Mouse (Mus musculus) 3134 (cell line): ENCODE measurements around the gene Stambp.

Experiments
- DNase-seq: peaks from one replicate; pipeline ENCODE4 v3.0.0-alpha.2; 2011; ENCODE audit warnings: low spot score; ENCODE audit not compliant: insufficient read length; ENCODE audit errors: extremely low read depth

The Stambp gene

DNA sequence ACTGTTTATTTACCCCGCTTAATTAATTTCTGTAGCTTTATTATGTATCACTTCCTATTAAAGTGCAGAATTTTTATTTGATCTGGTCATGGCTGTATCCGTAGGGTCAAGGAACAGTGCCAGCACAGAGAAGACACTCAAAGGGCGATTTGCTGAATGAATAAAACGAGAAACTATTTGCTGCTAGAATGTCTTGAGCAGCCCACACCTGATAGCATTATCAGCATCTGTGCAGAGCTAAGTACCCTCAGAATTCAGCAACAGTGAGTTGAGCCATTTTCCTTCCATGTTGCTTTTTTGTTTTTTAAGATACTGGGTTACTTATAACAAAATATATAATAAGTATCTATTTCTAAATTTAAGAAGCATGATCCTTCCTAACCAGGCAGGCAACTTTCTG lies 67.0 kb downstream of the Stambp start:
- DNase-seq = no peak

DNA sequence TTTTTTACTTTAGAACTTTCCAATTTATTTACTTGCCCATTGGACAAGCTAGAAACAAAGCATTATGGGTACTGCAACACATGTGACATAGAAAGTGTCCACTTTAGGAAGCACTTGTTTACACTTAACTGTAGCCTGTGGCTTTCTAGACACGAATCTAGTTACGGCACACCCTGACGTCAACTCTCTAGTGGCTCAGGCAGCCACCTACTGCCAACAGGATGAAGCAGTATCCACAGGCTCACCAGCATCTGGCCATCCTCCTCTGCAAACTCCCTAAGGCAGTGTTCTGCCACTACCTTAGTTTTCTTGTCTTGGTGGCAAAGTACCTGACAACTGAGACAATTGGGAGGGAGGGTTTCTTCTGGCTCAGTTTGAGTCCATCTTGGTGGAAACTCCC lies 69.2 kb downstream of the Stambp start:
- DNase-seq = no peak

DNA sequence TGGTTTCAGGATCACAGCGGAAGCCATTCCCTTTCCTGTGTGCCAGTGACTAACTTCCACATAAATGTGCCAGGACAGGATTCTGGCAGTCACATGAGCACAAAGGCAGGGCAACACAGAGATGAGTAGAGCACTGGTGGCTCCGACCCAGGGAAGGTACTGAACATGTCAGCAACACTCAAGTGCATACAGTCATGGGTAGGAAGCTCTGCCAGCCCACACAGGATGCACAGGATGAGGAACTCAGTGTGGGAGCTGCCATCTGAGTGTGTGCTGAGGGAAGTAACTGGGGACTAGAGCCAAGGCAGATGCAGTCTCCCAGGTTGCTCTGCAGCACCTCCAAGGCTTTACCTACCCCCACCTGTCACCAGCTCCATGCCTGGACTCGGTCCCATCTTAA lies 69.9 kb downstream of the Stambp start:
- no peak for DNase-seq

DNA sequence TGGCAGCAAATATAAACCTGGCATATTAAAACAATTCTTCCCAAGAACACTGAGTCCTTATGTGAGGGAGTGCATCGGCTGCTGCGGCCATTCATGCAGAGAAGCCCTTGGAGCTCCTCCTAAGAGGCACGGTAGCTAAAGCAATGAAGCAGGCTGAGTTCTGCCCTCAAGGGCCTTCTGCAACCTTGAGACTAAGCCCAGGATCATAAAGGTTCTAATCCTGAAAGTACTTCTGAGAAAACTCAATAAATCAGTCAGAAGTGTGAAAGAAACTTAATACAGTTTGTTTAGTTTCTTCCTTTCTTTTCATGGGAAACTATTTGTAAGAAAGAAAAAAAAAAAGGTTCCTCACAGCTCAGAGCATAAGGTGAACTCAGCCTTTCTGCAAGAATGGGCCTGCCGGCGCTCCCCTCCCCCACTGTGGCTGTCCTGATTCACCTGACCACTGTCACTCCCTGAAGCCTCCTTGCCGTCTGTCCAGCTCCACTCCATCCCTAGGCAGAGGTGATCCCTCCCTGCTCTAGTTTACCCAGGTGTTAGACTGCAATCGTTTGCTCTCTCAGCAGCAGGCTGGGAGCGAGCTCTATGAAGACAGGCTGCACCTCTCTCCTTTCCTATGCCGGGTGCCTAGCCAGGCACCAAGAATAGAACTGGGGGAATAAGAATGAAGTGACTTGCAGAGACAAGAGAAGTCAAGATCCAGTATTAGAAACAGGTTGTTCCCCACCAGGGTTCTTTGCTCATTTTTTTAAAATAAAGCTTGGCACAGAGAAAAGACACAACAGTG lies 70.8 kb downstream of the Stambp start:
- no peak for DNase-seq

DNA sequence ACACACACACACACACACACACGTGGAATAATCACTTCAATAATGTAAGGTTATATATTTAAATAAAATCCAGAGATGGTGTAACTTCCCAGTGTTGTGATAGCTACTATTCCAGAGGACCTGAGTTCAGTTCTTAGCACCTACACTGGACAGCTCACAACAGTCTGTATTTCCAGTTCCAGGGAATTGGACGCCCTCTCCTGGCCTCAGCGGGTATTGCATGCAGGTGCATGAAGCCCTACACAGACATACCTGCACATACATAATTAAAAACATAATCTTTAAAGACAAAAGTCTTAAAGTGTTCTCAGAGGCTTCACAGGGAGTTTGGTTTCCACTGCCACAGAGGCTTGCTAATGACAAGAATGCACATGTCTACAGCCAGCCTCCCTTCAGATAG lies 72.1 kb downstream of the Stambp start:
- DNase-seq = no peak

DNA sequence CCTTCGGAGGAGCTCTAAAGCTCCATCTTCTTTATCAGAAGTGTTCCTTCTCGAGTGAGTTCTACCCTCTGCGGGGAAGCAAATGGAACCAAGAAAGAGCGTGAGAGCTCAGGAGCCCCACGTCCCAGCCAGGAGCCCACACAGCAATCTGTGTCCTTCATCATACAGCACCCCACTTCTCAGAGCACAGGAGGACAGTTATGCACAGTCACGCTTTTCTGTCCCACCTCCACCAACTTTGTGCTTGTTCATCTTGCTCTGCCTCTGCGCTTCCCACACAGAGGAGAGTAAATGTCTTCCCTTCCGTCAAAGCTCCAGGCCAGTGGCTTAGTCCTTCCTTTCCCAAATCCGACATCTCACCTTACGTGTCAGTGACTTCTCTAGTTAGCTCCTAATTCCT lies 73.5 kb downstream of the Stambp start:
- no peak for DNase-seq

DNA sequence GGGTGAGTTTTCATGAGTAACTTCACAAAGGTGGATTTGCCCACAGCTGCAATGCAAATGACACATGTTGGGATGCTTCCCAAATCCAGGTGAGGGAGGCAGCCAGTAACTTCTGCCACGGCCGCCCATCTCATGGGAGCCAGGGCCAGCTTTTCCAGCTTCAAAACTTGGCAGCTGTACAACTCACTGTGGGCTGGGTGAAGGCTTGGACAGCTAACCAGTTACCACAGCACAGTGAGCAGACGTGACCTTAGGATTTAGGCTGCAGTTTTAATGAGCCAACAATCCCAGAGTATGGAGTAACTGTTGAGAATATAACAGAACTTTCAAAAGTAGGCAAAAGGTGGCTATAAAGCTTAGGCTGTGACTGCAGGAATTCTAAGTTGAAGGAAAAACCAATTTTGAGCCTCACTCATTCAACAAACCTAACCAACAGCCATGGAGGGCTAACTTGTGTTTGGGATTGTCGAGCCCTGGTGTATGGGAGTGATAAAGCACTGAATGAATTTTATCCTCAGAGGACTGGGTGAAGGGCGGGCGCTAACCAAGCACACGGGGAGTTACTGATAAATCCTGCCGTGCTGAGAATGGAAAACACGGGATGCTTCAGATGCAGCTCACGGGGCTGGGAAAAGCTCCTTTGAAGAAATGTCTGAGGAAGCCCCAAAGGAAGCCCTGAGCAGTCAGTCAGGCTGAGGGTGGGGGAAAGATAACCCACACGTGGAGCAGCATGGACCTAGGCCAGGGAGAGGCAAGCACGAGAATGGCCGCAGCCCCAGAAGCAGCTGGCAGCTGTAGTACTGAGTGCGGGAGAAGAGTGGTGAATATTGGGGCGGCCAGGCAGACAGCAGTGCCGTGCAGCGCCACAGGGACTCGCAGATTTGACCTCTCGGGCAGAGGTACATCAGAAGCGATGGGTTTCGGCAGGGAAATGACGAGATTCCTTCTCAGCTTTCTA lies 75.5 kb downstream of the Stambp start:
- peak; percentile 47 for DNase-seq

DNA sequence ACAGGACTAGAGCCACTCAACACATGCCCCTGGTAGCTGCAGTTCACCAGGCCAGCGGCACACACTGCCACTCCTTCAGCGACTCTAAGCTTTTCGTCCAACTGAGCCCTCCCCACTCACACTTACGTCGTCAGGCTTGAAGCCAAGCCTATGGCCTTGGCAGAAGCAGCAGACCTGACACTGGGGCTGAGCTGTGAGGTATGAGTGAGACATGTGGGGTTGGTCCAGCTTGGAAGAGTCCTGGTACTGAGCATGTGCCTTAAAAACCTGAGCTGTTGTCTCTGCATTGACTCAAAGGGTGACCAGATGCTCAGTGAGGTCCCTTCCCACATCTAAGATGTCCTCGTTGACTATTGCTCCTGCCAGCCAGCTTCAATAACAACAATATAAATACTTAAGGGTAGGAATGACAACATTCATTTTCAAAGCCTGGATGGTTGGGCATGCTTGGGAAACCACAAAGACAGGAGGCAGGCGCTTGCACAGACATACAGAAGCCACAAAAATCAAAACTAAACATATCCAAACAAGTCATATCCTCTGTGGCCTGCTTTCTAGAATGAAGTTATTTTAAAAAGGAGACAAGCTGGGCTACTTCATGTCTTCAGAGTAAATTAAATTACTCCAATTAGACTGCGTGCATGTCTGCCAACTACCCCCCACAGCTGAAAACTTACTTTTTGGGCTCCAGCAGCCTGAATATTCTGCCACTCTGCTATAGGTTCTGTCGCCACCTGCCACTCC lies 76.3 kb downstream of the Stambp start:
- peak; percentile 77 for DNase-seq
